Mouse (Mus musculus) heart, adult 8-10 months (tissue): ENCODE results near the gene Tnp1. TPM values are rescaled to one million over a fixed set of nuclear protein-coding genes. Genes with fewer than 3 reads are reported as not detected.

Experiments
- DNase-seq: peaks from one replicate; pipeline ENCODE4 v3.0.0; 2022; ENCODE audit warnings: low spot score
- total RNA-seq, 4 experiments: library from RNA; stranded (reverse); gene quantifications; 2 replicates each; pipeline ENCODE4 v1.2.4; 2022

Tnp1 gene
- total RNA-seq, 4 experiments from 2014 or later: not detected

DNA sequence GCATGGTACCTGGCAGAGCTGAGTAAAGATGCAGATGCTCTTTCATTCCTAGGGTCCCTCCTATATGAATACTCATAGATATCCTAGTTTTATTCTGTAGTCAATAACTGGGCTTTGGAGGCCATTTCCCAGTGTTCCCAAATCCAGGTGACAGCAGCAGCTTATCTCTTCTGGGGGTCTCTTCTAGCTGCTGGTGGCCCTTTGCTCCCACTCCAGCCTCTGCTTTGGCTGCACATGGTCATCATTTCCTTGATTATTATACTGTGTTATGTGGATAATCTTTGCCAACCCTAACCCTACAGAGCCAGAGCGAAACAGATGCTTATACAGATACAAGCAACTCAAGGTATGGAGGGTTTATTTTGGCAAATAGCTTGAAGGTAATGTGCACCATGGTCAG is 8.9 kb downstream of the Tnp1 start:
- no peak for DNase-seq

GRCm38 (mm10) chr1:73004890-73005289 is 10.8 kb downstream of the Tnp1 start:
- no peak for DNase-seq

- no peak for DNase-seq
Measured at GRCm38 (mm10) chr1:73002637-73003036, 13.1 kb downstream of the Tnp1 start.

DNA sequence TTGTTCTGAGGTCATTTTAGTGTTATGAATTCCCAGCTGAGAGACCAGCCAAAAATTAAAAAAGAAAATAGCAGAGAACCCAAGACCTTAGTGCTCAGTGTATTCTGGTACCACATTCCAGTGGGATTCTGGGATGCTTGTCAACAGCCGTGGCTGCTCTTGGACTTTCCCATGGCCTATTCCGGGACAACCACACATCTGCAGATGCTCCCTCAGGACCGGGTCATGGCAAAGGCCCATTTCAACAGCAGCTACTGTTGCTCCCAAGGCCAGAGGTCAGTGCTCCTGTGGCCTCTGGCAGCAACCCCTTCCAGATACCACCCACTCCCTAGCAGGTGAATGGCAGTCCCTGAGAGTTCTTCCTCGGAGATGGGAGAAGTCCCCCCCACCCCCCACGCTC is 13.7 kb downstream of the Tnp1 start:
- DNase-seq: peak; percentile 63

- no peak for DNase-seq
Measured at GRCm38 (mm10) chr1:72994751-72995528, 20.8 kb downstream of the Tnp1 start.

- DNase-seq: no peak
Measured at GRCm38 (mm10) chr1:72992944-72993464, 22.7 kb downstream of the Tnp1 start.

DNA sequence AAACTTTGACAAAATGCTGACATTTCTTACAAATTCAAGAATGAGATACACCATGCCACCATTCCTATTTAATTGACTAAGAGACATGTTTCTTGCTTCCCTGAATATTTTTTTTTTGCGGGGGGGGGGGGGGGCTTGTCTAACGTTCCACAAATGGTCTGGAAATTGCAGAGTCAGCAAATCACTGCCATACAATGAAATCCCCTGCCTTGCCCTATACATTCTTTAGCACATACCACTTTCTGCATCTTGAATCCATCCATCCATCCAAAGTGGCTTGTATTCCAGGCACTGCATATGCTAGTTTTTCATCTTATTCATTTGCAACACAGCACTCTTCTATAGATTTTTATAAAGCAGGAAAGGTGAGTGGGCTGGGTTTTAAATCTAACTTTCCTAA is 23.5 kb downstream of the Tnp1 start:
- DNase-seq: no peak

GRCm38 (mm10) chr1:72988904-72989303 is 26.8 kb downstream of the Tnp1 start:
- DNase-seq: no peak

DNA sequence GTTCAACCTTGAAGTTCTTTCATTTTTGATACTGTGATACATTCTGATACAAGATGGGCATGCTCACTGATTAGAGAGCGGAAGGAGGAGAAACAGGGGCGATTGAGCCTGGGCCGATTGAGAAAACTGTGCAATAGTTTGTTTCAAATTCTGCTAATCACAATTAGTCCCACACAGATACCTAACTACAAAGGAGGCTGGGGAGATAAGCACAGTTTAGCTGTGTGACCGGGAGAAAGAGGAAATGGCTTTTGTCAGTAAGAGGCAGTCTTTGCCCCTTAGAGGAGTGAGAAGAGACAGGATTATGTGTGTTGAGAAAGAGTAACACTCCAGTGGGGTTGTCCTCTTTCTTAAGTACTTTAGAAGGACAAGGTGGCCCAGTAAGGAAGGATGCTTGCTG is 29.0 kb downstream of the Tnp1 start:
- no peak for DNase-seq

GRCm38 (mm10) chr1:72978956-72979355 is 36.8 kb downstream of the Tnp1 start:
- no peak for DNase-seq

GRCm38 (mm10) chr1:72974226-72974625 is 41.5 kb downstream of the Tnp1 start:
- no peak for DNase-seq

DNA sequence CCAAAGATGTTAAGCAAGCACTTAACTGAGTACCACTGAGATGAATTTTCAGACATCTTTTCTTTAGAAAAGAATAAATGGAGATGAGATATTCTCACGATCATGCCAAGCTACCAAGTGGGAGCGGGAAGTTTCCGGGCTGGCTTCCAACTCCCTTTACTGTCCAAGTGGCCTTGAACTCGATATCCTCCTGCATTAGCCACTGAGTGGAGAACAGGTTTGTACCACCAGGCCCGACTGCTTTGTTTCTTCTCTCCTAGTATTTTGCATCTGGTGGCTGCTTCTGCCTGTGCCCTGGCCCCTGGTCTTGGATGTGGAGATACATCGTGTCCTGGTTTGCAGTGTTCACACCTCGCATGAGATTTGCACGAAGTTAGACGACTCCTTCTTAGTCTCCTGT is 45.2 kb downstream of the Tnp1 start:
- DNase-seq: peak; percentile 16

DNA sequence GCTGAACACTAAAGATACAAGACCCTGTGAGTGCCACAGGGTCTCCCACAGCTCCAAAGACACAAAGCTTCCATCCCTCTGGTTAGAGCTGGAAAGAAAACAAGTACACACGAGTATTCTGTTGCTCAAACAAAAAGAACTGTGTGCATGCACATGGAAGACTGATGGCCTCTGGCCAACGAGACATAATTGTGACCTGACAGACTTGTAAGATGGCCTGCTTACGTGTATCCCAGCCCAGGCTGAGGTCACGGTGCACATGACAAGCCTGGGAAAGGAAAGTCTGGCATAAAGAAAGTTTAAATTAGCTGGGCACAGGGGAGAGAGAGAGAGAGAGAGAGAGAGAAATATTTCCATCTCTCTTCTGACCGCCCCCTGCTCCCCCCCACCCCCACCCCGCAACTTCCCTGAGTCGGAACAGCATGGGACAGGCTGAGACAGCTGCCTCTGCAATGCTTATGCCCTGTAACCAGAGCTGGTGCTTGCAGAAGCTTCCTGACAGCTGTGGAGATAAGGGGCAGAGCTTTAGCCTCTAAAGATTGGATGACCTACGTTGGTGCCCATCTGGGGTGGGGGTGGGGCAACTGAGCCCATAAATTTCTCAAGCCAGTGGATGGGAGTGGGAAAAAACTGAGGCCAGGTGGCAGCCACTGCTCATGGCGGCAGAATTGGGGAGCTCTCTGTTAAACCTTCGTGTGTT is 46.4 kb downstream of the Tnp1 start:
- no peak for DNase-seq

DNA sequence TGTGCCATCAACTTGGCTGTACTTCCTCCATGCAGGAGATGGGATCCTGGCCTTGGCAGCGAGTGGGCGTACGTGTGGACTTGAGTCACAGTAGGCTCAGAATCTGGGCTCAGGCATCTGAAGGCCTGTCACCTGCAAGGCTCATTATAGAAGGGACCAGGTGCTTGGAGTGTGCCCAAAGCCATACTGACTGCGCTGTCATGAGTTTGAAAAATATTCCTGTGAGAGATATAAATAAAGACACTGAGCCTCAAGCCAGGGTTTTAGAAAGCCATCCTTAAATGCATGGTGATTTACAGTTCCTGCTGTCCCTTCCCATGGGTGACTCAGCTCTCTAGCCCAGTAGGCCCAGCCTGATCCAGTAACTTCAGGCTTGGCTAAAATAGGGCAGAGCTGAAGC is 49.3 kb downstream of the Tnp1 start:
- no peak for DNase-seq

Other genes starting within 250 kb of the Tnp1 start
- gene Igfbp2, start 191.4 kb downstream of the Tnp1 start, total RNA-seq: under 1 TPM in 3 of 4 experiments, not detected in 1; 0.27 to 0.66 (median 0.31) TPM
- gene Igfbp5, start 141.0 kb downstream of the Tnp1 start, total RNA-seq: 100 to 1,000 TPM in 3 of 4 experiments, 10 to 100 TPM in 1; 89.6 to 129 (median 119) TPM